Mouse (Mus musculus) ES-E14 (cell line): Measurements from ENCODE around the gene Apobec1. TPM values are rescaled to one million over a fixed set of nuclear protein-coding genes. Genes with fewer than 3 reads are reported as not detected.
"Not testable (repeated sequence)": the region's sequence is repeated elsewhere in the genome, so short reads cannot be mapped to it uniquely, and the experiment has no call there.

ENCODE experiments used
- DNase-seq: peaks from one replicate; pipeline ENCODE4 v3.0.0-alpha.2; 2013; ENCODE audit warnings: low read depth, low spot score
- H3K27ac ChIP-seq: 2 replicates; pipeline ENCODE4 v1.5.1; 2012; ENCODE audit warnings: low read depth, mild to moderate bottlenecking, low read length, moderate library complexity, mixed read lengths; ENCODE audit not compliant: poor library complexity, insufficient read depth, severe bottlenecking
- H3K36me3 ChIP-seq: 2 replicates; pipeline ENCODE4 v1.6.1; 2012; ENCODE audit warnings: mild to moderate bottlenecking, low read length, moderate library complexity, mixed read lengths; ENCODE audit not compliant: control insufficient read depth, poor library complexity, insufficient read depth, severe bottlenecking
- H3K4me1 ChIP-seq, 2 experiments: fragments of 150-350 bp in 1 of 2; sonication (generic) in 1 of 2; 2 replicates each; pipeline ENCODE4 v1.6.1; 2012; ENCODE audit warnings: low read length in 2 of 2, mild to moderate bottlenecking in 1 of 2, mixed read lengths in 1 of 2; ENCODE audit not compliant: control insufficient read depth in 2 of 2, insufficient read depth in 2 of 2, poor library complexity in 1 of 2
- H3K4me3 ChIP-seq, 2 experiments: fragments of 150-350 bp in 1 of 2; sonication (generic) in 1 of 2; 2 replicates each; pipeline ENCODE4 v1.5.1; 2012; ENCODE audit warnings: low read length in 2 of 2, low read depth in 1 of 2, mild to moderate bottlenecking in 1 of 2, mixed read lengths in 1 of 2; ENCODE audit not compliant: insufficient read depth in 1 of 2, poor library complexity in 1 of 2, severe bottlenecking in 1 of 2
- H3K9ac ChIP-seq: 2 replicates; pipeline ENCODE4 v1.6.1; 2012; ENCODE audit warnings: low read depth, mild to moderate bottlenecking, low read length, mixed read lengths; ENCODE audit not compliant: poor library complexity, insufficient read depth, severe bottlenecking
- H3K9me3 ChIP-seq: fragments of 150-350 bp; sonication (generic); 2 replicates; pipeline ENCODE4 v1.6.1; 2012; ENCODE audit warnings: low read depth, mild to moderate bottlenecking, low read length; ENCODE audit not compliant: control insufficient read depth, insufficient read depth
- CHD2 ChIP-seq: IDR thresholded peaks from 2 replicates; pipeline ENCODE4 v1.6.1; 2014; ENCODE audit warnings: mild to moderate bottlenecking, low read depth, low read length, inconsistent platforms
- HCFC1 ChIP-seq: IDR thresholded peaks from 2 replicates; pipeline ENCODE4 v1.6.1; 2012; ENCODE audit warnings: low read length, inconsistent platforms, borderline replicate concordance; ENCODE audit not compliant: insufficient read depth
- MAFK ChIP-seq: IDR thresholded peaks from 2 replicates; pipeline ENCODE4 v1.6.1; 2014; ENCODE audit warnings: mild to moderate bottlenecking, low read depth, low read length, inconsistent platforms; ENCODE audit not compliant: insufficient read depth
- ZC3H11A ChIP-seq: IDR thresholded peaks from 2 replicates; pipeline ENCODE4 v1.6.1; 2012; ENCODE audit warnings: low read depth, mild to moderate bottlenecking, inconsistent platforms, low read length, borderline replicate concordance
- ZNF384 ChIP-seq: IDR thresholded peaks from 2 replicates; pipeline ENCODE4 v1.6.1; 2012; ENCODE audit warnings: low read depth, low read length, inconsistent platforms
- in situ Hi-C, 2 experiments: fragments of 600-800 bp; cut with MboI; formaldehyde crosslinking; loops; one replicate each; pipeline ENCODE4 v1.15.1; 2025; ENCODE audit warnings: low sequenced_read_pairs in 2 of 2, inconsistent platforms in 1 of 2; ENCODE audit not compliant: unreplicated experiment in 2 of 2
- total RNA-seq: library from RNA; depleted of rRNA; stranded (reverse); fragments of 300-350 nt; gene quantifications from 2 replicates; pipeline ENCODE4 v1.2.3, GENCODE M21; 2012; rRNA removed

The Apobec1 gene
- total RNA-seq, result 5.9 and 8.8 TPM in 2 replicates

DNA sequence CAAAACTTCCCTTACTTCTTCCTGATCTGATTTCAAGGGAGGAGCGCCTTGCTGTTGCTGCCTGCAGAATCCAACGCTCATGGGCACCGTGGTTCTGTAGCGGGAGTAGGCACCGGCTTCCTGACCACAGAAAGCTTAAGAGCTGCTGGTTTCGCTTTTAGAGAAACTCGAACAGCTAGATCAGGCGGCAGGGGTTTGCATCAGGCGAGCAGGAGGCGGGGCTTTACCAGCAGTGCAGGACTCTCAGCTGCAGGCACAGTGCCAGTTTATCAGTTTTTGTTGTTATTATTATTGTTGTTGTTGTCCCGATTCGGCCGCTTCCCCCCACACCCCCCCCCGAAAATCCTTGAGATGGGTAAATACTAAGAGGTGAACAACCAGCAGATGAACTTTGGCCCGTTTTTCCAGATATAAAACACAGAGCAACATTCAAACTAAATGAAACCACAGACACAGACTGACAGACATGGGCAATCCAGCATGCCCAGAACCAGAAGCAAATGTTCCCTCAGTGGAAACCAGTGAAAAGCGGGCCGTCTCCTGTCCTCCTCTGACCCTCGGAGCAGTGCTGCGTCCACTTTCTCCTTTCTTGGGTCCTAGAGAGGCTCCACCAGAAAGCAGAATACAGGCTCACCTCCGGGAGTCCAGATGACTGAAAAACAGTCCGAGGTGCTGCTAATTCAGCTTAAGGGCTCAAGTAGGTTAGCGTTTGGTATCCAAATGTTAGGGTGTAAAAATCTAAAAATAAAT lies at the start of gene Apobec1:
Apobec1 (minus strand) TSS at position 203 of the 750 bp plus-strand sequence.
- no peaks in the 10 kb centered on the region for H3K9me3 ChIP-seq
- peak within 1 kb of the TSS; percentile 79 for H3K9ac ChIP-seq
- peaks cover 2 to 9% of the 10 kb centered on the region in 2 experiments; a peak in 2 of 4 replicates for H3K4me1 ChIP-seq
- in situ Hi-C loops, result no loop called here
- H3K4me3 ChIP-seq, result peak within 1 kb of the TSS; percentile 46 to 67
- H3K36me3 ChIP-seq, result peaks cover 11% of the 10 kb centered on the region
- H3K27ac ChIP-seq, result peak within 1 kb of the TSS; percentile 63
- TF ChIP-seq HCFC1 (no peak), CHD2 (no peak), MAFK (no peak), ZC3H11A (no peak), ZNF384 (no peak)
- no peak for DNase-seq

GRCm38 (mm10) chr6:122650398-122650980 lies 48.2 kb upstream of the Apobec1 start:
- DNase-seq, result no peak
- H3K4me1 ChIP-seq, result peaks cover 2 to 10% of the 10 kb centered on the region in 2 experiments; a peak in 3 of 4 replicates
- in situ Hi-C loops, result no loop called here
- H3K9me3 ChIP-seq, result no peaks in the 10 kb centered on the region
- TF ChIP-seq MAFK, result no peak
- no peak for TF ChIP-seq HCFC1
- no peak for TF ChIP-seq CHD2
- TF ChIP-seq ZC3H11A, result no peak
- no peak for TF ChIP-seq ZNF384
- H3K36me3 ChIP-seq, result no peaks in the 10 kb centered on the region
- no peak overlapping the region for H3K4me3 ChIP-seq
- no peak overlapping the region for H3K9ac ChIP-seq
- no peak overlapping the region for H3K27ac ChIP-seq

DNA sequence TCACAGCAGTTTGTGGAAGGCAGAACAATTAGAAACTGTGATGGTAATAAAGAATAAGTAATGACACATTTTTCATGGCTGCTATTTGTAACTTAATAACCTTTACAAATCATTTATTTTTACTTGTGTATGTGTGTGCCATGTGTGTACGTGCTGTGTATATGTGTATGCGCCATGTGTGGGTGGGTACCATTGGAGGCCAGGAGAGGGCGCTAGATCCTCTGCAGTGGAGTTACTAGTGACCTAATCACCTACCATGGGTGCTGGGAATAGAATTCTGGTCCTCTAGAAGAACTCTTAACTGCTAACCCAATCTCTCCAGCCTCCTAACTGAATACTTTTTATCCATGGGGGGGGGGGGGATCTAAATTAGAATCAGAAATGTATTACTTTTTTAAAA lies 47.7 kb upstream of the Apobec1 start:
- H3K36me3 ChIP-seq, result no peaks in the 10 kb centered on the region
- peaks cover 2 to 10% of the 10 kb centered on the region in 2 experiments; a peak in 3 of 4 replicates for H3K4me1 ChIP-seq
- H3K9me3 ChIP-seq, result no peaks in the 10 kb centered on the region
- TF ChIP-seq MAFK, result no peak
- H3K27ac ChIP-seq, result no peak overlapping the region
- no peak for DNase-seq
- H3K9ac ChIP-seq, result no peak overlapping the region
- in situ Hi-C loops, result no loop called here
- no peak overlapping the region for H3K4me3 ChIP-seq

DNA sequence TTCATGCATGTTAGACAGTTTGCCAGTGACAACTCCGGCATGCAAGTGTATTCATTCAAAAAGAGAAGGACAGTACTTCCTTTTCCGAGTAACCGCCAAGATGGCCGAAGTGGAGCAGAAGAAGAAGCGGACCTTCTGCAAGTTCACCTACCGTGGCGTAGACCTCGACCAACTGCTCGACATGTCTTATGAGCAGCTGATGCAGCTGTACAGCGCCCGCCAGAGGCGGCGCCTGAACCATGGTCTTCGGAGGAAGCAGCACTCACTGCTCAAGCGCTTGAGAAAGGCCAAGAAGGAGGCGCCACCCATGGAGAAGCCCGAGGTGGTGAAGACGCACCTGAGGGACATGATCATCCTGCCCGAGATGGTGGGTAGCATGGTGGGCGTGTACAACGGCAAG lies 42.0 kb upstream of the Apobec1 start:
- H3K9me3 ChIP-seq, H3K27ac ChIP-seq, H3K36me3 ChIP-seq, in situ Hi-C loops, DNase-seq, H3K4me1 ChIP-seq, H3K9ac ChIP-seq, H3K4me3 ChIP-seq: not testable (repeated sequence)

DNA sequence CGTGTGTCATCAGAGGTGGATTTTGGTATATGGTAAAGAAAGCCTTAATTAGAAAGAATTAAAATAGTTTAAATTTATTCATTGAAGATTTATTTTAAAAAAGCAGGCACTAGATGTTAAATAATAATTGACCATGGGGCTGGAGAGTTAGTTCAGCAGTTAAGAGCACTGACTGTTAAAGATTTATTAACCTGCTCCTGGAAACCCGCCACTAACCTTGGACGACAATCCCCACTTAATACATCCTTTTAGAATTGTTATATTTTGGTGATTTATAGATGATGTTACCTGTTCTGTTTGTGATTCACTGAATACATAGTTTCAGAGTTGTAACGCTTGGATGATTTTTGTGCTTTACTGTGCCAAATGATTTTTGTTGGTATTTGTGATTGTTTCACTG lies 35.3 kb upstream of the Apobec1 start:
- H3K9me3 ChIP-seq, H3K4me3 ChIP-seq, H3K9ac ChIP-seq, H3K36me3 ChIP-seq, H3K27ac ChIP-seq, in situ Hi-C loops, H3K4me1 ChIP-seq, DNase-seq: not testable (repeated sequence)
